Mouse (Mus musculus) myocyte (in vitro differentiated cells): ENCODE measurements around the gene Pdk2.

Experiments
- E2F4 ChIP-seq: IDR thresholded peaks from one replicate; pipeline ENCODE4 v1.6.1; 2011; ENCODE audit warnings: mild to moderate bottlenecking, control low read depth, moderate library complexity; ENCODE audit not compliant: insufficient read depth
- MAX ChIP-seq: IDR thresholded peaks from one replicate; pipeline ENCODE4 v1.6.1; 2011; ENCODE audit warnings: low read depth, mild to moderate bottlenecking, control low read depth
- MYOD1 ChIP-seq, 3 experiments: IDR thresholded peaks; one replicate each; pipeline ENCODE4 v1.6.1; 2011; ENCODE audit warnings: control low read depth in 2 of 3, low read depth in 2 of 3, mild to moderate bottlenecking in 2 of 3, moderate library complexity in 1 of 3; ENCODE audit not compliant: insufficient read length in 2 of 3, control insufficient read depth in 1 of 3
- MYOG ChIP-seq, 3 experiments: IDR thresholded peaks; one replicate each; pipeline ENCODE4 v1.6.1; 2011; ENCODE audit warnings: control low read depth in 2 of 3, low read depth in 2 of 3, mild to moderate bottlenecking in 2 of 3; ENCODE audit not compliant: insufficient read length in 2 of 3, control insufficient read depth in 1 of 3, insufficient read depth in 1 of 3
- POLR2A ChIP-seq: IDR thresholded peaks from one replicate; pipeline ENCODE4 v1.6.1; 2011; ENCODE audit warnings: low read depth, mild to moderate bottlenecking, control low read depth, moderate library complexity; ENCODE audit not compliant: insufficient read length
- POLR2AphosphoS2 ChIP-seq: IDR thresholded peaks from one replicate; pipeline ENCODE4 v1.6.1; 2011; ENCODE audit warnings: low read depth, control low read depth; ENCODE audit not compliant: insufficient read length
- REST ChIP-seq: IDR thresholded peaks from one replicate; pipeline ENCODE4 v1.6.1; 2011; ENCODE audit warnings: mild to moderate bottlenecking, control low read depth, moderate library complexity; ENCODE audit not compliant: insufficient read depth, insufficient read length
- SRF ChIP-seq: IDR thresholded peaks from one replicate; pipeline ENCODE4 v1.6.1; 2011; ENCODE audit warnings: low read depth; ENCODE audit not compliant: control insufficient read depth, insufficient read length
- TCF12 ChIP-seq: IDR thresholded peaks from one replicate; pipeline ENCODE4 v1.6.1; 2011; ENCODE audit warnings: mild to moderate bottlenecking, control low read depth; ENCODE audit not compliant: poor library complexity, insufficient read depth, severe bottlenecking
- TCF3 ChIP-seq: IDR thresholded peaks from one replicate; pipeline ENCODE4 v1.6.1; 2011; ENCODE audit warnings: low read depth, control low read depth; ENCODE audit not compliant: insufficient read length
- USF1 ChIP-seq: IDR thresholded peaks from one replicate; pipeline ENCODE4 v1.6.1; 2011; ENCODE audit warnings: low read depth, mild to moderate bottlenecking, control low read depth, moderate library complexity

GRCm38 (mm10) chr11:95070140-95071107, 29.3 kb upstream of the Pdk2 start:
- TF ChIP-seq POLR2A (no peak), E2F4 (no peak), MYOG (IDR thresholded peaks at IDR 0.05; ENCODE audit: control insufficient read depth in 1 of 3, insufficient read depth in 1 of 3, insufficient read length in 2 of 3, low read depth in 2 of 3) (no peak), POLR2AphosphoS2 (no peak), MAX (no peak), SRF (no peak), TCF3 (no peak), USF1 (no peak), REST (no peak), MYOD1 (IDR thresholded peaks at IDR 0.05; ENCODE audit: control insufficient read depth in 1 of 3, insufficient read length in 2 of 3, low read depth in 2 of 3) (no peak), TCF12 (no peak)
